Mouse (Mus musculus): ENCODE results near the gene Rps6ka5.

Gene Rps6ka5

GRCm38 (mm10) chr12:100660076-100660475 is 66.7 kb downstream of the Rps6ka5 start:
- in situ Hi-C loops (cut with MboI, MseI), result no loop called here

- in situ Hi-C loops (cut with MboI, MseI), result no loop called here
Observed at GRCm38 (mm10) chr12:100655972-100656371, 70.8 kb downstream of the Rps6ka5 start.

GRCm38 (mm10) chr12:100641936-100642335 is 84.8 kb downstream of the Rps6ka5 start:
- in situ Hi-C loops (cut with MboI, MseI), result no loop called here

DNA sequence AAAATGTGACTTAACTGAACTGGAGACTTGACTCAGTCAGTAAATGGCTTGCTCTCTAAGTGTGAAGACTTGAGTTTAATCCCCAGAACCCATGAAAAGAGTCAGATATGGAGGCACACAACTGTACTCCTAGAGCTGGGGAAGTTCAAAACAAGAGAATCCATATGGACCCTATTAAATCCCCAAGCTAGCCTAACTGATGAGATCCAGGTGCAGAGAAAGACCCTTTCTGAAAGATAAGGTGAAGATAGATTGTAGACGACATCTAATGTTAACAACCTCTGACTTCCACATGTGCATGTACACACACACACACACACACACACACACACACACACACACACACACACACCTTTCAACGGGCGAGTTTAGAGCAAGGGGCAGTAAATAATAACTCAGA is 86.1 kb downstream of the Rps6ka5 start:
- in situ Hi-C loops (cut with MboI, MseI), result no loop called here

GRCm38 (mm10) chr12:100639680-100640079 is 87.1 kb downstream of the Rps6ka5 start:
- in situ Hi-C loops (cut with MboI, MseI), result no loop called here

DNA sequence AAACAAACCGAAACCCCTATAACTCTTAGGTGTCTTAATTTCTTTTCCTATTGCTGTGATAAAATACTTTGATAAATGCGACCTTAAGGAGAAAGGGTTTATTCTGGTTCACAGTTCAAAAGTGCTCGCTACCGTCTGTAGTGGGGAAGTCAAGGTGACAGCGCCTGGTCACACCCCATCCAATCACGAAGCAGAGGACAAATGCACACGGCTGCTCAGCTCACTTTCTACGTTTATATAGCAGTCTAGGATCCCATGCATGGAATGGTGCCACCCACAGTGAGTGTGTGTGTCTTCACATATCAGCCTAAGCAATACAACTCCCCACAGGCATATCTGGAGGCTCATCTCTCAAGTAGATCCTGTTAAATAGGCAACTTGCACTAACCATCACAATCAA is 88.9 kb downstream of the Rps6ka5 start:
- in situ Hi-C loops (cut with MboI, MseI), result no loop called here

DNA sequence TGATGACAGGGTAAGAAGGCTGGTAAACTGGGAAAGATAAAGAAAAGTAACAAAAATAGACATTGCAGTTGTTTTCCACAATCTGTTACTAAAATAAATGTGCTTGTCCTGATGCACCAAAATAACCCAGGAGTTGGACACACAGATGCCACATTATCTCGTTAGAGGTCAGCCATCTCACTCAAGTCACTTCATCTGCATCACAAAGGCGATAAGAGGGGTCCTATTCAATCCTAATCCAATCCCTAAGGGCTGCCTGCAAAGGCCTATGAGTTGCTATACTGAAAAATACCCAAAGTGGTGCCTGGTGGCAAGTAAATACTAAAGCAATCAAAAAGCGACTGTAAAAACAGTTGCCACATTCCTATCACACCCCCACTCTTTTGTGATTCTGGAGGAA is 90.0 kb downstream of the Rps6ka5 start:
- in situ Hi-C loops (cut with MboI, MseI), result no loop called here

DNA sequence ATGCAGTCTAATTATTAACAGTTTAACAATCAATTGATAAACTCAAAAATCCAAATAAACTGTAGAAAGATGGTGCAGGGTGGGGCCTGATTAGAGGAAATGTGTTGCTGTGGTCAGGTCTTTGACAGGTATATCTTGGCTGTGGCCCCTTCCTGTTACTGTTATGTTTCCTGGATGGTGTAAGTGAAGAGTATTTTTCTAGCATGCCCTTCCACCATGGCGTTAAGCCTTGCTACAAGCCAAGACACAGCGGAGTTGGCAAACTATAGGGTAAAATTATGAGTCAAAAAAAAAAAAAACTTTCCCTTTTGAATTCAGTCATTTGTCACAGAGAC is 90.5 kb downstream of the Rps6ka5 start:
- in situ Hi-C loops (cut with MboI, MseI), result no loop called here

DNA sequence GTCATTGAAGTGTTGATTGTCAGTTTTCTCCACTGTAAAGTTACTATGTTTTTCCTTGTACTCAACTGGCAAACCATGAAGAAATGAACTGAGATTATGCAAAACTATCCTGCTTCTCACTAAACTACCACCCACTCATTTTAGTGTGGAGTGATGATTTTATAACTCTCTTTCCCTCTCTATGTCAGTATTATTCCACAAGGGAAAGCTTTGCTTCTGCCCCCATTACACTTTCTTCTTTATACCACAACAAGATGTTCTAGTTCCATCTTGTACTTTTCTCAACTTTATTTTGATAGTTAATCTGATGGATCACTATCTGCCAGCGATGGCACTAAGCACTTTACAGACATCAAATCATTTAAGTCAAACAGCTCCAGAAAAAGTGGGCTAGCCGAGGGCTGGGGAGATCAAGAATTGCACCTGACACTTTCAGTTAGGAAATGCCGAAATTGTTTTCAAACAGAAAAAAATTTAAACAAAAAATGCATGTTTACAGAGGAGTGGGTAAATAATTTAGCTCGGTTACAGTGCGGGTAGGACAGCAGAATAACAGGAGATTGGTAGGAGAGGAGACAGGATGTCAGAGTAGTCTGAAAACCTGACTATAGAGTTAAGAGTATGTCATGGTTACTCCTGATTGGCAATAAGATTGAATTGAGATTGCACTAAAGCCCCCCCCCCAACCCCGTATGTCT is 91.0 kb downstream of the Rps6ka5 start:
- in situ Hi-C loops (cut with MboI, MseI), result no loop called here

GRCm38 (mm10) chr12:100633231-100633630 is 93.6 kb downstream of the Rps6ka5 start:
- in situ Hi-C loops (cut with MboI, MseI), result no loop called here

DNA sequence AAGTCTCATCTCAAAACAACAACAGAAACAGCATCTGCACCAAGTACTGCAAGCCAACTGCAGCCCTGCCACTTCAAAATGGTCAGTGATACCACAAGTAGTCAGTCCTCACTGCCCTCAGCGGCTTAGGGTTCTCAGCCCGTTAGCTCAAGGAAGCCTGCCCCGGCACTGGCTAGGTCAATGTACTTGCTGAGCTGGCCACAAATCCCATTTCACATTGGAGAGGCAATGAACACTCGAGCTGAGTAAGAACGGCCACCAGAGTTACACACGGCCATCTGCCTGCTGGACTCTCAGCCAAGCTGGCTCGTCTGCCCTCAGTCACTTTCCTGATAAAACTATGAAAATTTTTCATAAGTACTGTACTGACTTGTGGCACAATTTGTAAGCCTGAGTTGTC is 95.5 kb downstream of the Rps6ka5 start:
- in situ Hi-C loops (cut with MboI, MseI), result no loop called here

GRCm38 (mm10) chr12:100629126-100629920 is 97.5 kb downstream of the Rps6ka5 start:
- in situ Hi-C loops (cut with MboI, MseI), result no loop called here

DNA sequence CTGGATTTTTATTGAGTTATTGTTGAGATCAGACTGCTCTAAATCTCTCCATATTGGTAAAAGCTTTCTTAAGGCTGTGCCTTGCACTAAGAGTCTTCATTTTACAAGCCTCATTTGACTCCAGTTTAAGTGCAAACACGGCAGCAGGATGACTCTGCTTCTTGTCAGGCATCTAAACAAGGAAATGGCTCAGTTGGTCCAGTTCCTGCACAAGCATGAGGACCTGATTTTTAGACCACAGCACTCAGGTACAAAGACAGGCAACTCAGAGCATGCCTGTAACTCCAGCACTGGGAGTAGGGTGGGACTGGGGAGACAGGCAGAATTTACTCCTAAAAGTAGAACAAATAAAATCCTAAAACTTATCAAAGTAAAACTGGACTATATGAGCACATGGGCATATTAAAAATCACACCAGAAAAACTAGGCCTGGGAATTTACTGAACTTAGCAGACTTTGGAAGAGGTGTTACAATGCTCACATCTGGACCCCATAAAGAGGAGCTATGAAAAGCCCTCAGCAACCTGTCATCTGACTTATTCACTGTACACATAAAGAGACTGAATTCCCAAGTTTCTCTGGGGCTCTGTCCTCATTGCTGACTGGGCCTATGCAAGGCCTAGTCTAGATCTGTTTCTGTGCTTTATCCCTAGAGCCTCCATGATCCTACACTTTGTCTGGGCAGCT is 99.6 kb downstream of the Rps6ka5 start:
- in situ Hi-C loops (cut with MboI, MseI), result no loop called here

GRCm38 (mm10) chr12:100626273-100626990 is 100.4 kb downstream of the Rps6ka5 start:
- in situ Hi-C loops (cut with MboI, MseI), result no loop called here

DNA sequence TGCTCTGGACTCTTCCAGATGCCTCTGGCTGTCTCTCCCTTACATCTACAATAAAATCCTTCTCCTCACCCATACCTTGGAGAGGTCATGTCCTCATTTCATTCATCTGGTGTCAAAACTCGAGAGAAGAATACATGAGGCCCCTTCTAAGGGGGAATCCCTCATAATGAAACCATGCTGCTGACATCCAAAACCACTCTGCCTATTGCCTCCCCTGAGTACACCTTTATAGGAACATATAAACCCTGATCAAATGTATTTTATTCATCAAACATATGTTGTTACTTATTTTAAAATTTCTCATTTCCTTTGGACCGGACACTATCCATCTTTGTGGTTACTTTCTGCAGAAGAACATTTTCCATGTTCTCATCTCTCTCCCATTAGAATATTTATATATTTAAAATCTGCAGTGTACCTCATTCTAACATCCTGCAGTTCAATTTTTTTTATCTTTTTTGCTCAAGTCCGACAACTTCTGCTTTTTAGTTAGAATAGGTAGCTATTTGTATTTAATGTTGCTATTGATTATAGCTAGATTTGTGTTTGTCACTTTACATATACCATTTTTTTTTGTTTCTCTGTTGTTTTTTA is 101.8 kb downstream of the Rps6ka5 start:
- in situ Hi-C loops (cut with MboI, MseI), result no loop called here

GRCm38 (mm10) chr12:100615251-100615650 is 111.5 kb downstream of the Rps6ka5 start:
- in situ Hi-C loops (cut with MboI, MseI), result no loop called here

DNA sequence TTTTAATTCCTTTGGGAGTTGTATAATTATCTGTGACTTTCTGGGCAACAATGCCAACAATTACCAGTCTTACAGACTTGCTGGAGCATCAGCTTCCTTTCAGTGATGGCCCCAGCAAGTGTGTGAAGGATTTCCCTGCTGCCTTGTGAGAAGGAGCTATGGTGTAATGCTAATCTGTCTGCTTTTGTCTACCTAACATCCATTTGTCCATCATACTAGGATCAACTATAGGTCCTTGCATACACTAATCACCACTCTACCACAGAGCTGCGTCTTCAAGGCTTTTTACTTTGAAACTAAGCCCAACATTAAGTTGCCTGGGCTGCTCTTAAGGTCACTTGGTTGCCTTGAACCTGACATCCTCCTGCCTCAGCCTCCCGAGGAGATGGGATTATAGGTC is 112.9 kb downstream of the Rps6ka5 start:
- in situ Hi-C loops (cut with MboI, MseI), result no loop called here

GRCm38 (mm10) chr12:100613192-100613700 is 113.5 kb downstream of the Rps6ka5 start:
- in situ Hi-C loops (cut with MboI, MseI), result no loop called here

- in situ Hi-C loops (cut with MboI, MseI), result loop anchor here (5.0 to 10.0 kb wide), 2 partner anchors 233 to 305 kb away; no protein-coding TSS in a partner anchor
Observed at GRCm38 (mm10) chr12:100609766-100610165, 117.0 kb downstream of the Rps6ka5 start.

DNA sequence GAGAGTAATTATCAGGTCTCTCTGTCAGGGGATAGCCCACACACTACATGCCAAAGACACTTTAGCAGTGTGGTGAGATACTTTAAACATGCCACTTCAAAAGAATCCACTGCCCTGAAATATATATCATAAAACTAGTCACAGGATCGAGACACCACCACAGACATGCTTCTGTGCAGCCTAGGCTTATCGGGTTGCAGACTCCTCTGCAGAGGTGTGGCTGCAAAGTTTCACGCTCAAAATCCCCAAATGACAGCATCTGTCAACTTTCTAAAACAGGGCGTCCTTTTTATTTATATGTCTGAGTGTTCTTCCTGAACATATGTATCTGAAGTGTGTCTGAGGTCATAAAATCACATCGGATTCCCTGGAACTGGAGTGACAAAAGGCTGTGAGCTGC is 117.7 kb downstream of the Rps6ka5 start:
- in situ Hi-C loops (cut with MboI, MseI), result loop anchor here (5.0 to 10.0 kb wide), 2 partner anchors 233 to 306 kb away; no protein-coding TSS in a partner anchor

DNA sequence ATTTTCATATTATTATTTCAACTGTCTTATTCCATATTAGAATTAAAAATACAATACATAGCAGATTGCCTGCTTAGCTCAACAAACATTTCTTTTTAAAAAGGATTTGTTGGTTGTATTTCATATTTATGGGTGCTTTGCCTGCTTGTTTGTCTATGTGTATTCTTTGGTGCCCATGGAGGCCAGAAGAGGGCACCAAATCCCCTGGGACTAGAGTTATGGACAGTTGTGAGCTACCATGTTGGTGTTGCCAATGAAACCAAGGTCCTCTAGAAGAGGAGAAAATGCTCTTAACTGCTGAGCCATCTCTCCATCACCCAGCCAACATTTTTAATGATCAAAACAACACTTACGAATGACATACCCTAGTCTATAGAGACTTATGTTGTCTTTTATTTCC is 120.0 kb downstream of the Rps6ka5 start:
- in situ Hi-C loops (cut with MboI, MseI), result loop anchor here (5.0 to 10.0 kb wide), 2 partner anchors 236 to 308 kb away; no protein-coding TSS in a partner anchor

Measured in T-helper 2 cell (primary cell).